Mouse (Mus musculus): ENCODE results near the gene Necab2. TPM values are rescaled to one million over a fixed set of nuclear protein-coding genes. Genes with fewer than 3 reads are reported as not detected.

The Necab2 gene
- not detected in 2 replicates for polyA plus RNA-seq (2012)

DNA sequence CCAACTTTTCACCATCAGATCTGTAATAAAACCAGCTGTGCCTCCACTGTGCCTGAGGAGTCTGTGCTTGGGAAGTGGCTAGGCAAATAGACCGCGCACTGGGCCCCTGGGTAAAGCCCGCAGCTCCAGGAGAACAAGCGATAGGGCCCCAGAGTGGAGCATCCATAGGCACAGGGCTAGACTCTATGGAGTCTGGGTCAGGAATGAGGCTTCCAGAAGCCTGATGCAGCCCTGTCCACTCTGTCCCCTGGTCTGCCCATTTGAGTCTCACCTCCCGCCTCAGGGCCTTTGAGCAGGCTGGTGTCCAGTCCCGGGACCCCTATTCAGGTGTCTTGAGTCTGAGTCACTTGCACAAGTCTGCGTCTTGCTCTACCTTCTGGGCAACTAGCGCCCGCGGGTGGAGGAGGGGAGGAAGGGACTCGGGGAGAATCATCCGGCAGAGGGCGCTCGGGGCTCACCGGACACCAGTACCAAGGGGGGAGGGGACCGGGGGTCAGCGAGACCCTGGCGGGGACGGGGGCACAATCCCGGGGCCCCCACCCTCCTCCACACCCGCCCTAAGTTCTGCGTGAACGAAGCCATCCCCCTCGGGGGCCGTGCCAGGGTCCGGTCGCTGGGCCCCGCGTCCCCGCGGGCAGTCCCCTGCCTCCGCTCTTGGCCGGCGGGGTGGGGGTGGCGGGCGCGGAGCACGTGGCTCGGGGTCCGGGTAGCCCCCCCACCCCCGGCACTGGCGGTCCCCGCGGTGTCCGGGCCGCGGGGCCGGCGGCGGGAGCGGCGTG lies at the start of gene Necab2:
TSS of gene Necab2 (plus strand) at position 509 of the 779 bp plus-strand sequence.
- no peak for TF ChIP-seq GATA1 (IDR thresholded peaks at IDR 0.05; ENCODE audit: low read length)

DNA sequence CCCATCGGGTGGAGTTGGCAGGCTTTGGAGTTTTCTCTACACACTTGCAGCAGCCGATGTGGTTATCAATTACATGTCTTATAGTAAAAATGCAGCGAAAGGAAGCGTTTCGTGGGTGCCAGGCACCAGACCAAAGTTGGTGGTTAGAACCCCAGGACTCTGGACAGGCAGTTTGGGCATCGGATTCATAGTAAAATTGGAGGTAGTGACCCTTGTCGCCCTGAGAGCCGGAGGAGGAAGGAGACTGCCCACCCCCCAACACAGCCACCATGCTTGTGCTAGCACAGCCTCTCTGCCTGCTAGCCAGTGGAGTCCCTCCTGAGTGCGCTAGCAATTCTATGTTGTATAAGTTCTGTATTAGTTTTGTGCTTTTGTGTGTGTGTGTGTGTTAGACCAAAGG lies 48.0 kb upstream of the Necab2 start:
- no peak for TF ChIP-seq GATA1 (IDR thresholded peaks at IDR 0.05; ENCODE audit: low read length)

DNA sequence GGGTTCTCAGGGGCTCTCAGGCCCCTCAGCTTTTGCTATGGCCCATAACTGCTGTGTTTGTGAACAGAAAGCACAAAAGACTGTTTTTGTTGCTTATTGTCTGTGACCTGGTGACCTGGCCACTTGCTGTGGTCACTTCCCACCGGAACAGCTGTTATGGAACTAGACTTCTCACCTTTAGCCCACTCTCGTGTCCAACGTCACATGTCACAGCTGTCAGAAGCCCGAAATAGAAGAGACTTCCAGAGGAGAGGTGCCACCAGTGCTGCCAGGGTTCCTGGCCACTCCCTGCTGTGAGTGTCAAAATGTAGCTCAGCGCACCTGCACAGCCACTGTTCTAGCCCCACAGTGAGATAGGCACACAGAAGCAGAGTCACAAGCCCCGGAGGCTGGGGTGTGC lies 47.3 kb upstream of the Necab2 start:
- no peak for TF ChIP-seq GATA1 (IDR thresholded peaks at IDR 0.05; ENCODE audit: low read length)

DNA sequence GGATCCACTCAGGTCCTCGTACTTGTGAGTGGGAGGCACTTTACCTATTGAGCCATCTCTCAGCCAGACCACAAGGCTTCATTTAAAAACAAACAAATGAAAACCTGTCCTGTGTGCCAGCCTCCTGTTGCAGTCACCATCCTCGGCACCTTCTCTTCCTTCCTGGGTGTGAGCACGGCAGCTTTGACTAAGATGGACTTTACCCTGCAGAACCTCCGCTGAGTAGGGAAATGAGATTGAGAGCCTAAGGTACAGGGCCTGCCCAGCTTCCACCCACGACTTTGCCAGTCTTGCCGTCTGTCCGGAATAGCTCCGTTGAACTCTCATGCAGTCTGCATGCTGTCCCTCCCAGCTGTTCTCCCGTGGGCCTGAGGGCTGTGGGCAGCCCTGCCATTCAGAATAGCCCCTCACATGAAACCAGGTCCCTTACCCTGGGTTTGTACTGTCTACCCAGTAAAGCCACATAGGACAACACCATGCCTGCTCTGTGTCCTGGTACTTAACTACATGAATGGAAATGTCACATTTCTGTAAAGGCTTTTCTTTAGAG lies 46.3 kb upstream of the Necab2 start:
- no peak for TF ChIP-seq GATA1 (IDR thresholded peaks at IDR 0.05; ENCODE audit: low read length)

DNA sequence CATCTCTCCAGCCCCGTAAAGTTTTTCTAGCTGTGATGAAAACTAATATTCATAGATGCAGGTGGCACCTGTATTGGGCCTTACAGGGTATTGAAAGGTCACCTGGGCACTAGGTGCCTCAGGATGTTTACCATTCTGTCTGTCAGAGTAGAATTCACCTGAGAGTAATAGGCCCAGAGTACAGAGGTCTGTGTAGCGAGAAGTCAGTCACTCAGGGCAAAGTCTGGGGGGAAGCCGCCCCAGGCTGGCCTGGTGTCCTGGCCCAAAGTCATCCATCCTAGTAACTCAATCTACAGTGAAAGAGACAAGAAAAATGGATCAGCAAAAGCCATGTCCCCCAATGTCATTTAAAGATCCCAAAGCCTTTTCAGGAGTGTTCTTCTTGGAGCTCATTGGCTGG lies 45.6 kb upstream of the Necab2 start:
- TF ChIP-seq GATA1 (IDR thresholded peaks at IDR 0.05; ENCODE audit: low read length): no peak

DNA sequence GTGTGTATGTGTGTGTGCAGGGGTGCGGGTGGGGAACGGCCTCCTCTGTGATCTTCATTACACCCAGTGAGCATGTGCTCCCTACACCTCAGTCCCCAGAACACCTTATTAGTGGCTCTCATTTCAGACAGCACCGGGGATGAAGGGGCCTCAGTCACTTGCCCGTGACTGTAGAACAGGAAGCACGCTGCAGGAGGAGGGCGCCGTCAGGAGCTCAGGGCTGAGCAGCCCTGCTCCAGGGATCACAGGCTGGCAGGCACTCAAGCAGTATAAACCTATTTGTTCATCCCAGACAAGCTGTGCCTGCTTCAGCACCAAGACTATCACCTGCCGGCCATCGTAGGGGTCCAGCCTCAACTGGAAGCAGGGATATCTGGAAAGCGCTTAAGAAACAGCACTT lies 42.6 kb upstream of the Necab2 start:
- TF ChIP-seq GATA1 (IDR thresholded peaks at IDR 0.05; ENCODE audit: low read length): no peak

DNA sequence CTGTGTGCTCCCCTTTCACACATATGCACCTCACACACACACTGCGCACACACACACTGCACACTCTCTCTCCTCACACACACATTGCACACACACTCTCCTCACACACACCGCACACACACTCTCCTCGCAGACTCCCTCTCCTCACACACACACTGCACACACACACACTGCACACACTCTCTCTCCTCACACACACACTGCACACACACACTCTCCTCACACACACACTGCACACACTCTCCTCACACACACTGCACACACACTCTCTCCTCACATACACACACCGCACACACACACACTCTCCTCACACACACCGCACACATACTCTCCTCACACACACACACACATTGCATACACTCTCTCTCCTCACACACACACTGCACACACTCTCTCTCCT lies 41.9 kb upstream of the Necab2 start:
- no peak for TF ChIP-seq GATA1 (IDR thresholded peaks at IDR 0.05; ENCODE audit: low read length)

DNA sequence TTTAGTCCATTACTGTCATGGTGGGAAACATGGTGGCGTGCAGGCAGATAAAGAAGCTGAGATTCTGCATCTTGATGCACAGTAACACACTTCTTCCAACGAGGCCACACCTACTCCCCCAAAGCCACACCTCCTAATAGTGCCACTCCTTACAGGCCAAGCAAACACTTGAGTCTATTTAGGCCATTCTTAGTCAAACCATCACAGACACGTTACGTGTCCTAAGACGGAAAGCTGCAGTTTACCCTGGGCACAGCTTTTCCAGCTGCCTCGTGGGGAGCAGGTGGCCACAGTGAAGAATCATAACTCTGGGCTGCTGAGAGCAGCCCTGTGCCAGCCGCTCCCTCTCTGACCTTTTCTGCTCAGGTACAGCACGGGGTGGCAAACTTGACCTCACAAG lies 38.2 kb upstream of the Necab2 start:
- no peak for TF ChIP-seq GATA1 (IDR thresholded peaks at IDR 0.05; ENCODE audit: low read length)

DNA sequence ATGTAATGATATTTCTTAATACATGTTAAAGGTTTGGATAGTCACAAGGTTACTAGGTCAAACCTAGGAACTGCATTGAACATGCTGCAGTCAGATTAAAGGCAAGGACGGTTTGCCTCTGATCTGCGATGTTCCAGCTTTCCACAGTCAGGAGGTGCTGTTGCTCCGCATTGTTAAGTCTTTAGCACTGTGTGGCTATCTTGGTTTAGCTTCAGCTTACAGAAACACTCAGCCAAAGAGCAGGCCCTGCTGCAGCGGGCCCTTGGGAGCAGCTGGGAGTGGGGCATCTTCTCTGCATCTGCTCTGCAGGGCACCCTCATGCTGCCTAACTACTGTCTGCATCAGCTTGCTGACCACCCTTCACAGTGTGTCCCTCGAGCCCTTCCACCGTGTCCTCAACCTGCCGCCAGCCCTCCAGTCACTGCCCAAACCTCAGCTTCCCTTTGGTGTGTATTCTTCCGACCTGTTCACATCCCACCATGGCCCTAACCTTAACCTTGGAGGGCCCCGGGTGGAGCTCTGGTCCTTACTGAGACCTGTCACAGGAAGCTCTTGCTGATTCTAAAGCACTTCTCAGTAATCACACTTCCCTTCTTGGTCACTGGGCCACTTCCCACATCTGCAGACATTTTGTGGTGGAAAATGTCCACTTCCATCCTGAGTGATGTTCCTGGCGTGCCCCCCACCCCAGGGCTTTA lies 34.3 kb upstream of the Necab2 start:
- TF ChIP-seq GATA1 (IDR thresholded peaks at IDR 0.05; ENCODE audit: low read length): no peak

DNA sequence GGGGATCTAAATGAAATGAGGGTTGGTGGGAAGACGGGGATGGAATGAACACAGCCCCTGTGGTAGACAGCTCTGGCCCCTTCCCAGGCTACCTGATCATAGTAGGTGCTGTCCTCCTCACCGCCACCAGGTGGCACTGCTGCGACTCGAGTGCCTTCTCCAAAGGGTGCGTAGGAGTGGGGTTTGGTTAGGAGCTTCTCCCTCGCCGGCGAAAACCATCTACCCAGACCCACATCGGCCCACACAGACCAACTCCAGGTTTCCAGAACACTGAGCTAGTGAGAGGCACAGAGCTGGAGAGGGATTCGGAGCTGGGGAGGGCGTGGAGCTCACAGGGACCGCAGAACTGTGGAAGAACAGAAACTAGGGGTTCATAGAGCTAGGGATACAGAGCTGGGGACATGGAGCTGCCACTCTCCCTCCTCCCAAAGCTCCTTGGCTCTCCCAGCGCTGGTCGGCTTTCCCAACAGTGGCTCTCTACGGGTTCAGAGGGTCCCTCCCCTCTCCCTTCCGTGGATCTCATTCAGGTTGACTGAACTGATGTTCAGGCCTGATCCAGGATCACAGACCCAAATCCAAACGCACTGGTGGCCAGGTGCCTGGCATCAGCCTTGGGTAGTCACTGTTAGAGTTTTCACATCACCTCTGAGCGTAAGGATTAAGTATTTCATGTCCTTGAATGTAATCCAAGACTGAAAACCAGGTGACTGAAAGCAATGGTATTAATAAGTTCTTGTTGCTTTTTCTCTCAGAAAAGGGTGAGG lies 33.6 kb upstream of the Necab2 start:
- no peak for TF ChIP-seq GATA1 (IDR thresholded peaks at IDR 0.05; ENCODE audit: low read length)

DNA sequence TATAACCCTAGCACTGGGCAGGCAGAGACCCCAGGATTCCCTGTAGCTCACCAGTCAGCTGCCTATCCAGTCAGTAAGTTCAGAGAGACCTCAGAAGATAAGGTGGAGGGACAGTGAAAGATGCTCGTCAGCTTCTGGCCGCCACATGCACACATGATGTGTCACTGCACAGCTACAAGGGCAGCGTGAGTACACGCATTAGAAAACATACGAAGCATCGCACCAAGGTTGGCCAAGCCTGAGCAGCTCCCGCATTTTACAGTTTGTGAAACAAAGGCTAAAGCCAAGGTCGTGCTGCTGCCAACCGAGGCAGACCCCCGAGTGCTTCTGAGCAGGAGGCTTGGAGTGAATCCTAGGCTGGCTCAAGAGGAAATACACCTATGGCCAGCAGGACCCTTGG lies 32.9 kb upstream of the Necab2 start:
- no peak for TF ChIP-seq GATA1 (IDR thresholded peaks at IDR 0.05; ENCODE audit: low read length)

DNA sequence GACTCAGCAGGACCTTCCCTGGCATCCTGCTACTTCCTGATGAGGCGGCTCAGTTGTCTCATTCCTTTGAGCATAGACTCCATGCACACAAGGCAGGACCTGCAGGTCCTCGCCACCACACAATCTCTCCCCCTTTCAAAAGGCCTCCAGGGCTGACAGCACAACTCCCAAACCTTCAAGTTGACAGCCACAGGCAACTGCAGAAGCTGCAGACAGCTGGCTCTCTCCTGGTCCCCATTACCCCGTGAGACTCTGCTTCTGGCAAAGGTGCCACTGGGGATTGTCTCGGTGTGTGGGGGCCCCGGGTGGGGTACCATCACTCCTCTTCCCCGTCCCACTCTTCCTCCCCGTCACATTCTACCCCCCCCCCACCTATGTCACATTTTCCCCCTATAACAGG lies 26.2 kb upstream of the Necab2 start:
- TF ChIP-seq GATA1 (IDR thresholded peaks at IDR 0.05; ENCODE audit: low read length): no peak

DNA sequence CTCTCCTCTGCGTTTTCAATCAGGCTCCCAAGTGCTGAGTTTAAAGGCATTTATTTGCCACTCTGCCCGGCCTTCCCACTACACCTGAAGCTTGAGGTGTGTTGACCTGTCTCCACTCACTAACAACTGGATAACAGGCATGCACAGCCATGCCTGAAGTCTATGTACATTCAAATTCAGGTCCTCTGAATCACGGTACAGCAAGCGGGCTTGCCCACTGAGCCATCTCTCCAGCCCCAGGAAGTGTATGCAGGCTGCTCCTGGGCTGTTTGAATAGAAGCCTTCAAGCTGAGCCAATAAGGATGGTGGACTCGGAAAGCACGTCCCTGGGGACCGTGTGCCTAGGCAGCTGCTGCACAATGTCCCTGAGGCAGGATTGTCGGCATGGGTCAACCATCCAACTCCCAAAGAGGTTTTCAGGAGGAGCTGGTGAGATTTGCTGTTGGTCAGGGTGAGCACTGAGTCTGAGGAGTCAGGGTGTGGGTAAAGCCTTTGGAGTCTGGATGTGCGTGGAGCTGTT lies 24.9 kb upstream of the Necab2 start:
- no peak for TF ChIP-seq GATA1 (IDR thresholded peaks at IDR 0.05; ENCODE audit: low read length)

DNA sequence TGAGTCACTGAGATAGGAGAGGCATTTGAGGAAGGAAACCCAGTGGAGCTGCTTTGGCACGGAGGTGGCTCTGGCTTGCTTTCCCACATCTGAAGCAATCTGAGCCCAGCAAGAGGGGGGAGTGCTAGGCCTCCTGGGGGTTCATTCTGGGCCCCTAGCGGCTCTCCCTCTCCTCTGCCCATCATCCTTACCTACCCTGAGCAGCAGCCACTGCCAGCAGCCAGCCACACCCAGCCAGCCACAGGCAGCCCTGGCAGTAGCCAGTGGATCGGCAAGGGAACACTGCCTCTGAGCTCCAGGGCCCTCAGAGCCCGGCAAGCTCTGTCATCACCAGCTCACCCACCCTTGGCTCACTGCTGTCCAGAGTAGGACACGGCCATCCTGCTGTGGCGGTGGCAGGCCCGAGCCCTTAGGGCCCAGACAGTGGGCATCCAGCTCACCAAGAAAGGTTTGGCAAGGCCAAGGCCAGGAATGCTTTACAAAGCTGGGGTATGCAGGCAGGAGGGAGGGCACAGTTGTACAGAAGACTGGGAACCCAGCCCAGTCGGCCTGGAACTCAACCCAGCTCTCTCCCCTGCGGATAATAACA lies 24.3 kb upstream of the Necab2 start:
- TF ChIP-seq GATA1 (IDR thresholded peaks at IDR 0.05; ENCODE audit: low read length): no peak

DNA sequence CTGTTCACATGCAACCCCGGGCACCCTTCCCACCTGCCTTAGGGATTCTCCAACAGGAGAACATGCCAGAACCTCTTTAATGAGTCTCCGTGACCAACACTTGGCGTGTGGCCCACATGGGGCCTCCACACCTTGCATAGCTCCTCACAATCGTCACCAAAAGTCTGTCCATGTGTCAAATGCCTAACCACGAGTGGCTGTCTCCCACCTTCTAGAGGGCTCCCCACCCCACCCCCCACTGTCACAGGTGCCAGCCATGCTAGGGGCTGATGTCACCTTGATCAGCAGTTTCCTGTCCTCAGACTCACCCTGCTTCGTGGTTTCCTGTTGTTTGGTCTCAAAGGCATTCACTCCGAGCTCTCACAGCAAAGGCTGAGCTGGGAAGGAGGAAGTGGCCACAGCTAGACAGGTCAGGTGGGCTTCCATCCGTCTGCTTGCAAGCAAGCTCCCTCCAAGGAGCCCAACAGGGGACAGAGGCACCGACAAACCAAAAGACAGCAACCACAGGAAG lies 22.8 kb upstream of the Necab2 start:
- TF ChIP-seq GATA1 (IDR thresholded peaks at IDR 0.05; ENCODE audit: low read length): no peak
